Mouse (Mus musculus) ES-Bruce4 (cell line): ENCODE results near the gene Ackr2. TPM values are rescaled to one million over a fixed set of nuclear protein-coding genes. Genes with fewer than 3 reads are reported as not detected.

ENCODE experiments used
- H3K27ac ChIP-seq: 2 replicates; pipeline ENCODE4 v1.5.1; 2012; ENCODE audit warnings: low read length, inconsistent platforms; ENCODE audit not compliant: insufficient read depth
- H3K27me3 ChIP-seq: 2 replicates; pipeline ENCODE4 v1.6.1; 2012; ENCODE audit warnings: mild to moderate bottlenecking, low read length, inconsistent platforms; ENCODE audit not compliant: control insufficient read depth, poor library complexity, insufficient read depth, severe bottlenecking
- H3K36me3 ChIP-seq: 2 replicates; pipeline ENCODE4 v1.6.1; 2012; ENCODE audit warnings: inconsistent platforms, mild to moderate bottlenecking, low read length, moderate library complexity; ENCODE audit not compliant: control insufficient read depth, poor library complexity, insufficient read depth, severe bottlenecking
- H3K4me1 ChIP-seq: one replicate; pipeline ENCODE4 v1.8.1; 2011; ENCODE audit warnings: low read length; ENCODE audit not compliant: control insufficient read depth, insufficient read depth
- H3K4me3 ChIP-seq: 2 replicates; pipeline ENCODE4 v1.5.1; 2011; ENCODE audit warnings: low read depth, mild to moderate bottlenecking, low read length
- H3K9ac ChIP-seq: 2 replicates; pipeline ENCODE4 v1.6.1; 2012; ENCODE audit warnings: low read depth, mild to moderate bottlenecking, inconsistent platforms; ENCODE audit not compliant: poor library complexity, severe bottlenecking
- H3K9me3 ChIP-seq: replicated peaks from 2 replicates; pipeline ENCODE4 v1.6.1; 2012; ENCODE audit warnings: mild to moderate bottlenecking, low read length, inconsistent platforms; ENCODE audit not compliant: control insufficient read depth, poor library complexity, insufficient read depth, severe bottlenecking
- CTCF ChIP-seq: IDR thresholded peaks from one replicate; pipeline ENCODE4 v1.8.1; 2011; ENCODE audit warnings: low read depth, low read length
- EP300 ChIP-seq: IDR thresholded peaks from 2 replicates; pipeline ENCODE4 v1.6.1; 2011; ENCODE audit warnings: low read depth, low read length; ENCODE audit not compliant: insufficient read depth
- POLR2A ChIP-seq: IDR thresholded peaks from one replicate; pipeline ENCODE4 v1.8.1; 2011; ENCODE audit warnings: low read length; ENCODE audit not compliant: insufficient read depth
- polyA plus RNA-seq: library from polyadenylated mRNA; stranded (reverse); fragments of >200 nt; gene quantifications from 2 replicates; pipeline ENCODE4 v1.2.4, GENCODE M21; 2011; ENCODE audit warnings: low read depth; ENCODE audit not compliant: missing spikeins, insufficient read depth, insufficient read length

Ackr2 gene
- polyA plus RNA-seq, 1 experiment = not detected

DNA sequence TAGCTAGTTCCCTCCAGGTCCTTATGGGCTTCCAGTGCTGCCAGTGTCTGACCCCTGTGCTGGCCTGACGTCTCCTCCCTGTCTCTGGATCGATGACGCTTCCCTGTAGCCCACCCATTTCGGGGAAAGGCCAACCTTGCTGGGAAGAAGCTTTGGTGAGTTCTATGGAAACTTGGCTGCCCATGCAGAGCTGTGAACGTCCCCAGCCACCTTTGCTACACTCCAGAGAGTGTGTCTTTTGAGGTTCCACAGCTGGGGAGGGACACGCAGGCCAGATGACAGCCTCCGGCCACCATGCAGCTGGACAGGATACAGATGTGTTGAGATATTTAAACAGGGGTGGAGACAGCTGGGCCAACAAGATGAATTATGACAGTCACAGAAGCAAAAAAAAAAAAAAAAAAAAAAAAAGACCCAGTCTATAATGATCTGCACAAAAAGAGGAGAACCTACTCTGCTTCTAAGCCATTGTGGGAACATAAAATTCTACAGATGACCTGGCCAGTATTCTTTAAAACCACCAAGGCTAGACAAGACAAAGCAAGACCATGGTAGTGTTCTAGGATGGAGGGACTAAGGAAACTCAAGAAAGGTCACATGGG, 2.7 kb upstream of the Ackr2 start:
- H3K9ac ChIP-seq = no peak overlapping the region
- no peak overlapping the region for H3K27ac ChIP-seq
- no peaks in the 10 kb centered on the region for H3K4me1 ChIP-seq
- no peaks in the 10 kb centered on the region for H3K9me3 ChIP-seq
- no peak overlapping the region for H3K4me3 ChIP-seq
- H3K36me3 ChIP-seq = no peaks in the 10 kb centered on the region
- H3K27me3 ChIP-seq = no peaks in the 10 kb centered on the region
- TF ChIP-seq EP300 (no peak), CTCF (no peak), POLR2A (no peak)

DNA sequence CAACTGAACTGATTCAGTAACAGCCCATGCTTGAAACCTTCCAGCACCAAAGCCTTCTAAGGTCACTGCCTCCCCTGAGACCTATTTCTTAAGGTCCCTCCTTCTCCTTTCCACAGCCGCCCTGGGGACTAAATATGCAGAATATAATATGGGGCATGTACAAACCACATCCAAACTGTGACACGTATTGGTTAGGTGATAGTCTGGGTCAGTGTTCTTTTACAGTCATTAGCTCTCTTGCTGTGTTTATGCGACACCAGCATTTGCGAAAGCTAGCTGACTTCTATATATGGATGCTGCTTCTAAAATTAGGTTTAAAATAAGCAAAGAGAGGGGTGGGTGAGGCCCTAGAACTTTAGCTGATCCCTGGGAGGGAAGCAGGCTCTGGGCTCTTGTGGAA, 1.3 kb upstream of the Ackr2 start:
- Histone ChIP-seq H3K36me3 (no peaks in the 10 kb centered on the region), H3K27ac (no peak overlapping the region), H3K27me3 (no peaks in the 10 kb centered on the region), H3K9ac (no peak overlapping the region), H3K9me3 (no peaks in the 10 kb centered on the region), H3K4me1 (no peaks in the 10 kb centered on the region), H3K4me3 (no peak overlapping the region)
- TF ChIP-seq POLR2A (no peak), CTCF (no peak), EP300 (no peak)

DNA sequence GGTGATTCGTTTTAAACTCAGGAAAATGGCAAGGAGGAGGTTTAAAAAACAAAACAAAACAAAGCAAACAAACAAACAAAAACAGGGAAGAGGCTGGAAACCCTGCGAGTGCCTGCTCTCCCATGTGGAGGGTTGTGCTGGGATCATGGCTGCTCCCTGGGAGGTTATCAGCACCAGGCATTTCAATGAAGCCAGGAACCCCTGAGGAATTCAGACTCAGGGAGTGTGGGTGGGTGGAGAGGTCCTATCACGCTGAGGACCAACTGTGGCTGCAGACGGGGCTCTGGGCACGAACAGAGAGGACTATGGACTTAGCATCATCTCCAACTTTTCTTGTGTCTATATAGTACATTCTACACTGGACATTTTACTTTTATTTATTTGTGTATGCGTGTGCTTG, 1.2 kb downstream of the Ackr2 start:
- H3K9me3 ChIP-seq = no peaks in the 10 kb centered on the region
- H3K4me1 ChIP-seq = no peaks in the 10 kb centered on the region
- H3K27me3 ChIP-seq = no peaks in the 10 kb centered on the region
- no peak for TF ChIP-seq EP300
- TF ChIP-seq CTCF = no peak
- TF ChIP-seq POLR2A = no peak
- H3K27ac ChIP-seq = no peak overlapping the region
- no peaks in the 10 kb centered on the region for H3K36me3 ChIP-seq
- H3K4me3 ChIP-seq = no peak overlapping the region
- H3K9ac ChIP-seq = no peak overlapping the region

DNA sequence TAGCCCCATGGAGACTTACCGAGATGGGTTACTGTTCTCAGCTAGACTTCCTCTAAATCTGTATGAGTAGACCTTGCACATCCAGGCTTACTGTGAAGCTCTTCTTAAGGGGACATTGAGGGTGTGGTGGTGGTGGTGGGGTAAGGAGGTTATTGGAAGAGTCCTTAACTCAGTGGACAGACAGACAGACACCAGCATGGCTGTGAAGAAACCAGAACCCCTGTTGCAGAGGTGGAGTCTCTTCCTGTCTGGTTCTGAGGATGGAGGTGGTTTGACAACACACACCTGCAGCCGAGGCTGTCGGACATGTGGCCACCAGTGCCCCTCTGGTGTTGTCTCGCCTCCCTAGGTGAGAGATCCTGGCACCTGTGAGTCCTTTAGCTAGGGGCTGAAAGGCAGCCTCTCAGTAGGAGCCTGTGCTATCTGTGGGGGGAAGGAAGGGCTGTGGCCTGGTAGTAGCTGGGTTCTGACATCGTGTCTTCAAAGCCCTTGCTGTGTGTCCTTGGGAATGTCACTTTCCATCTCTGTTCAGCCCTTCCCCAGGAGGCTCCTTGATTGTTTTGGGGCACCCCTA, 2.2 kb downstream of the Ackr2 start:
- no peak overlapping the region for H3K27ac ChIP-seq
- H3K27me3 ChIP-seq = no peaks in the 10 kb centered on the region
- no peak for TF ChIP-seq EP300
- TF ChIP-seq POLR2A = no peak
- TF ChIP-seq CTCF = no peak
- H3K9ac ChIP-seq = no peak overlapping the region
- H3K9me3 ChIP-seq = no peaks in the 10 kb centered on the region
- H3K4me3 ChIP-seq = no peak overlapping the region
- H3K4me1 ChIP-seq = no peaks in the 10 kb centered on the region
- H3K36me3 ChIP-seq = no peaks in the 10 kb centered on the region

DNA sequence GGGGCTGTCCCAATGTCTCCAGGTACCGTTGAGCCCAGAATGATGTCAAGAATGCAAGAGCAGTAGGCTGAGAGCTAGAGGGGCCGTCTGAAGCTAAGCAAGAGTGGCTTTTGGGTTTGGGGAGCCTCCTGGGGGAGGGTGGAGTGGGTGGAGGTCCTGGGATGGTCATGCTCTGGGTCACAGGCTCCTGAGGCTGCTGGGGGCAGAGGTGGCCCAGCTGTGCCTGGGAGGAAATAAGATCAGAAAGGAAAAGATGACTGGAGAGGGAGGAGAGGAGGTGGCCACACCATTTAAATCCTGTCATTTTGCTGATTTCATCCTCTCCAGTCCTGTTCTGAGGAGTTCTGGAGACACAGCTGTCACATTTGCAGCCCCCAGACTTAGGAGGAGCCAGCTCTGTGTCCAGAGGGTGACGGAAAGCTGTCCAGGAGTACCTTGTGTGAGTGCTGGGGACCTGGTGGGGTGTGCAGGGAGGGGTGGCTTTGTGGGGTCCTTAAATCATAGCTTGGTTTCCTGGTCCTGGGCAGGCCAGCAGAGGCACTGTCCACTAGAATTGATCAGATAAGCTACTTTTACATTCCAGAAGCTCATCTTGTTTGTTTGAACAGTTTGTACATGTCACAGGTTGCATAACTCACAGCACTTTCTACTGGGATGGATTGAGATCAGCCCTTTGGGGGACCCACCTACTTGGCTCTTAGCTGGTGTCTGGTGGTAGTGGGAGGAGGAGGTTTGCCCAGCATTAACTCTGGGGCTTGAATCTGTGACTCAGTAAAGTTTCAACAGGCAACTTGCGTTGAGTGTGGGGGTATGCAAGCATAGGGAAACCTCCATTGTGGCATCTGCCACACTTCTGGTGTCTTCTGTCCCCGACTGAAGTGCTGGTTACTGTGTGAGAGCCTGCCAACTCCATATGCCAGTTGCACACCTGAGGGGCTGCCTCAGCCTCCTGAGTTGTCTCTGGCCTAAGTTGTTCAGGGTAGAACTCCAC, 3.9 kb downstream of the Ackr2 start:
- Histone ChIP-seq H3K27me3 (no peaks in the 10 kb centered on the region), H3K9ac (no peak overlapping the region), H3K27ac (no peak overlapping the region), H3K9me3 (no peaks in the 10 kb centered on the region), H3K4me3 (no peak overlapping the region), H3K4me1 (no peaks in the 10 kb centered on the region), H3K36me3 (no peaks in the 10 kb centered on the region)
- TF ChIP-seq CTCF = no peak
- TF ChIP-seq POLR2A = no peak
- TF ChIP-seq EP300 = no peak
